Mouse (Mus musculus) T-helper 1 cell (primary cell): ENCODE measurements around the gene Olfr46.
"Not testable (repeated sequence)": the region's sequence is repeated elsewhere in the genome, so short reads cannot be mapped to it uniquely, and the experiment has no call there.

Source experiments
- in situ Hi-C: fragments of 300-600 bp; cut with MboI, MseI; formaldehyde crosslinking; loops from one replicate; pipeline ENCODE4 v1.15.1; 2025; ENCODE audit warnings: high pct_unique_total_duplicates

The Olfr46 gene

GRCm38 (mm10) chr7:140600969-140601368, at the start of gene Olfr46:
Gene Olfr46, plus strand, starts transcription at chr7:140601269.
- in situ Hi-C loops: not testable (repeated sequence)

GRCm38 (mm10) chr7:140567586-140567985, 33.5 kb upstream of the Olfr46 start, which contains the start of gene Olfr538:
Gene Olfr538, plus strand, starts transcription at chr7:140567886.
- in situ Hi-C loops: no loop called here

GRCm38 (mm10) chr7:140628670-140629069, 27.6 kb downstream of the Olfr46 start, which contains the start of gene Olfr61:
Gene Olfr61, plus strand, starts transcription at chr7:140628970.
- in situ Hi-C loops: not testable (repeated sequence)

GRCm38 (mm10) chr7:140630559-140630958, 29.5 kb downstream of the Olfr46 start:
- in situ Hi-C loops: no loop called here

- in situ Hi-C loops: no loop called here
Observed at GRCm38 (mm10) chr7:140646152-140646551, 45.1 kb downstream of the Olfr46 start, which contains the start of gene Olfr53. Gene Olfr53, plus strand, starts transcription at chr7:140646452.

- in situ Hi-C loops: no loop called here
Observed at GRCm38 (mm10) chr7:140659630-140660029, 58.6 kb downstream of the Olfr46 start, which contains the start of gene Olfr539. Gene Olfr539, plus strand, starts transcription at chr7:140659930.
